Mouse (Mus musculus) ovary, postnatal 14 days (tissue): Measurements from ENCODE around the gene Zkscan3.

ENCODE experiments used
- DNase-seq: peaks from one replicate; pipeline ENCODE4 v3.0.0; 2022; ENCODE audit warnings: low spot score

The Zkscan3 gene

GRCm38 (mm10) chr13:21402287-21402846 is at the start of gene Zkscan3:
Gene Zkscan3, minus strand, starts transcription at chr13:21402755.
- DNase-seq = peak; percentile 72

GRCm38 (mm10) chr13:21447856-21448614 is 45.5 kb upstream of the Zkscan3 start:
- no peak for DNase-seq

- no peak for DNase-seq
Observed at GRCm38 (mm10) chr13:21446796-21447195, 44.2 kb upstream of the Zkscan3 start.

- no peak for DNase-seq
Observed at GRCm38 (mm10) chr13:21441207-21441572, 38.6 kb upstream of the Zkscan3 start.

GRCm38 (mm10) chr13:21440503-21441206 is 38.1 kb upstream of the Zkscan3 start, which contains the start of gene Pgbd1:
Gene Pgbd1, minus strand, starts transcription at chr13:21441058.
- DNase-seq = peak; percentile 46

- DNase-seq = no peak
Observed at GRCm38 (mm10) chr13:21435476-21435875, 32.9 kb upstream of the Zkscan3 start.

- DNase-seq = no peak
Observed at GRCm38 (mm10) chr13:21427631-21428030, 25.1 kb upstream of the Zkscan3 start.

GRCm38 (mm10) chr13:21423301-21423700 is 20.7 kb upstream of the Zkscan3 start:
- DNase-seq = no peak

- no peak for DNase-seq
Observed at GRCm38 (mm10) chr13:21418865-21419264, 16.3 kb upstream of the Zkscan3 start.

GRCm38 (mm10) chr13:21417298-21418010 is 14.9 kb upstream of the Zkscan3 start:
- no peak for DNase-seq

- no peak for DNase-seq
Observed at GRCm38 (mm10) chr13:21415750-21416149, 13.2 kb upstream of the Zkscan3 start.

GRCm38 (mm10) chr13:21415266-21415665 is 12.7 kb upstream of the Zkscan3 start:
- DNase-seq = no peak

GRCm38 (mm10) chr13:21414231-21415212 is 12.0 kb upstream of the Zkscan3 start:
- no peak for DNase-seq

- no peak for DNase-seq
Observed at GRCm38 (mm10) chr13:21408805-21409459, 6.4 kb upstream of the Zkscan3 start.

GRCm38 (mm10) chr13:21407969-21408804 is 5.6 kb upstream of the Zkscan3 start:
- peak; percentile 70 for DNase-seq

GRCm38 (mm10) chr13:21407341-21407740 is 4.8 kb upstream of the Zkscan3 start:
- DNase-seq = no peak

- no peak for DNase-seq
Observed at GRCm38 (mm10) chr13:21402848-21403247, 293 bp upstream of the Zkscan3 start.

GRCm38 (mm10) chr13:21401636-21402286 is 794 bp downstream of the Zkscan3 start:
- DNase-seq = no peak

GRCm38 (mm10) chr13:21401166-21401565 is 1.4 kb downstream of the Zkscan3 start:
- DNase-seq = no peak
